Mouse (Mus musculus) forebrain, embryonic 15.5 days (tissue): ENCODE data around the gene Cdc42bpb. TPM values are rescaled to one million over a fixed set of nuclear protein-coding genes. Genes with fewer than 3 reads are reported as not detected.

Source experiments
- ATAC-seq: fragments of 200-750 bp; cut with Nextera tagmentation; replicated peaks from 2 replicates; pipeline ENCODE4 v1.8.0; 2017; ENCODE audit warnings: mild to moderate bottlenecking, moderate TSS enrichment, moderate library complexity
- H3K27ac ChIP-seq: fragments of 300-500 bp; sonication (generic); replicated peaks from 2 replicates; pipeline ENCODE4 v1.5.1; 2015; ENCODE audit warnings: mild to moderate bottlenecking, inconsistent platforms
- H3K27me3 ChIP-seq: fragments of 300-500 bp; sonication (generic); 2 replicates; pipeline ENCODE4 v1.6.1; 2015; ENCODE audit warnings: inconsistent platforms
- H3K36me3 ChIP-seq: fragments of 300-500 bp; sonication (generic); 2 replicates; pipeline ENCODE4 v1.6.1; 2015; ENCODE audit warnings: mild to moderate bottlenecking, inconsistent platforms
- H3K4me1 ChIP-seq: fragments of 300-500 bp; sonication (generic); 2 replicates; pipeline ENCODE4 v1.6.1; 2015; ENCODE audit warnings: inconsistent platforms
- H3K4me2 ChIP-seq: fragments of 300-500 bp; sonication (generic); replicated peaks from 2 replicates; pipeline ENCODE4 v1.6.1; 2015; ENCODE audit warnings: mild to moderate bottlenecking, inconsistent platforms
- H3K4me3 ChIP-seq: fragments of 300-500 bp; sonication (generic); 2 replicates; pipeline ENCODE4 v1.5.1; 2015; ENCODE audit warnings: mild to moderate bottlenecking, inconsistent platforms
- H3K9ac ChIP-seq: fragments of 300-500 bp; sonication (generic); replicated peaks from 2 replicates; pipeline ENCODE4 v1.6.1; 2015; ENCODE audit warnings: mild to moderate bottlenecking, inconsistent platforms
- H3K9me3 ChIP-seq: fragments of 300-500 bp; sonication (generic); 2 replicates; pipeline ENCODE4 v1.6.1; 2016; ENCODE audit warnings: inconsistent platforms
- WGBS: fragments of 180-500 bp; shearing (Covaris S2); methylation state at CpG from one replicate; pipeline ENCODE4 v1.1.7; 2015; ENCODE audit warnings: mixed read lengths; 5-methylcytosine and 5-hydroxymethylcytosine counted together
- polyA plus RNA-seq: library from polyadenylated mRNA; unstranded; fragments of >200 nt; fragmentation: Nextera tagmentation; extraction: Ambion mirVana; gene quantifications from 2 replicates; pipeline ENCODE4 v1.2.1, GENCODE M21; 2015

Cdc42bpb gene
- polyA plus RNA-seq, 1 experiment from 2014 or later: 35.5 TPM

- 4% methylated on average over 28 of the region's 28 CpGs for WGBS
- no peaks in the 10 kb centered on the region for H3K36me3 ChIP-seq
- no peak overlapping the region for H3K27ac ChIP-seq
- H3K4me3 ChIP-seq: peak overlapping the region; percentile 48
- peak overlapping the region; percentile 43 for H3K9ac ChIP-seq
- H3K4me2 ChIP-seq: peak overlapping the region; percentile 70
- H3K9me3 ChIP-seq: no peaks in the 10 kb centered on the region
- H3K27me3 ChIP-seq: peaks cover 82% of the 10 kb centered on the region
- ATAC-seq: peak; percentile 35; the same call in 1 of the 2 replicates
- H3K4me1 ChIP-seq: peaks cover 20% of the 10 kb centered on the region
Measured at GRCm38 (mm10) chr12:111274006-111274405, 103.5 kb downstream of the Cdc42bpb start.

- Histone ChIP-seq H3K9me3 (no peaks in the 10 kb centered on the region), H3K27me3 (peaks cover 79% of the 10 kb centered on the region), H3K4me2 (no peak overlapping the region), H3K36me3 (no peaks in the 10 kb centered on the region), H3K4me1 (peaks cover 20% of the 10 kb centered on the region), H3K9ac (no peak overlapping the region), H3K27ac (no peak overlapping the region), H3K4me3 (no peak overlapping the region)
- ATAC-seq: no peak
- WGBS: 20% methylated on average over 12 of the region's 12 CpGs
Measured at GRCm38 (mm10) chr12:111272420-111272819, 105.1 kb downstream of the Cdc42bpb start.

GRCm38 (mm10) chr12:111271966-111272365 lies 105.6 kb downstream of the Cdc42bpb start:
- no peak for ATAC-seq
- no peak overlapping the region for H3K4me2 ChIP-seq
- peaks cover 20% of the 10 kb centered on the region for H3K4me1 ChIP-seq
- no peaks in the 10 kb centered on the region for H3K36me3 ChIP-seq
- H3K27ac ChIP-seq: no peak overlapping the region
- H3K9me3 ChIP-seq: no peaks in the 10 kb centered on the region
- WGBS: 23% methylated on average over 8 of the region's 8 CpGs
- H3K27me3 ChIP-seq: peaks cover 75% of the 10 kb centered on the region
- no peak overlapping the region for H3K9ac ChIP-seq
- no peak overlapping the region for H3K4me3 ChIP-seq

- no peaks in the 10 kb centered on the region for H3K36me3 ChIP-seq
- H3K9me3 ChIP-seq: no peaks in the 10 kb centered on the region
- WGBS: 8% methylated on average over 28 of the region's 28 CpGs
- peaks cover 20% of the 10 kb centered on the region for H3K4me1 ChIP-seq
- H3K4me2 ChIP-seq: no peak overlapping the region
- H3K27me3 ChIP-seq: peaks cover 69% of the 10 kb centered on the region
- no peak overlapping the region for H3K4me3 ChIP-seq
- no peak for ATAC-seq
- H3K27ac ChIP-seq: no peak overlapping the region
- H3K9ac ChIP-seq: no peak overlapping the region
Measured at GRCm38 (mm10) chr12:111271406-111271805, 106.1 kb downstream of the Cdc42bpb start.

GRCm38 (mm10) chr12:111270629-111271277 lies 106.8 kb downstream of the Cdc42bpb start, which contains the start of gene Amn:
Gene Amn, plus strand, starts transcription at chr12:111271095.
- Histone ChIP-seq H3K4me2 (no peak within 1 kb of the TSS), H3K27me3 (peaks cover 63% of the 10 kb centered on the region), H3K4me1 (peaks cover 20% of the 10 kb centered on the region), H3K9ac (no peak within 1 kb of the TSS), H3K4me3 (no peak within 1 kb of the TSS), H3K36me3 (no peaks in the 10 kb centered on the region), H3K27ac (no peak within 1 kb of the TSS), H3K9me3 (no peaks in the 10 kb centered on the region)
- ATAC-seq: no peak
- WGBS: 41% methylated on average over 25 of the region's 25 CpGs

GRCm38 (mm10) chr12:111267673-111268325 lies 109.7 kb downstream of the Cdc42bpb start:
- Histone ChIP-seq H3K27ac (no peak overlapping the region), H3K36me3 (peaks cover 8% of the 10 kb centered on the region; the same call in 1 of the 2 replicates), H3K4me1 (no peaks in the 10 kb centered on the region), H3K4me2 (no peak overlapping the region), H3K9ac (no peak overlapping the region), H3K4me3 (no peak overlapping the region), H3K27me3 (peaks cover 33% of the 10 kb centered on the region), H3K9me3 (no peaks in the 10 kb centered on the region)
- WGBS: 71% methylated on average over 4 of the region's 4 CpGs
- ATAC-seq: no peak

- no peak overlapping the region for H3K4me3 ChIP-seq
- no peak overlapping the region for H3K27ac ChIP-seq
- no peaks in the 10 kb centered on the region for H3K4me1 ChIP-seq
- H3K36me3 ChIP-seq: peaks cover 13% of the 10 kb centered on the region; the same call in 1 of the 2 replicates
- no peak overlapping the region for H3K4me2 ChIP-seq
- no peak overlapping the region for H3K9ac ChIP-seq
- ATAC-seq: no peak
- H3K9me3 ChIP-seq: no peaks in the 10 kb centered on the region
- peaks cover 21% of the 10 kb centered on the region for H3K27me3 ChIP-seq
- 52% methylated on average over 12 of the region's 12 CpGs for WGBS
Measured at GRCm38 (mm10) chr12:111266592-111266991, 110.9 kb downstream of the Cdc42bpb start.

GRCm38 (mm10) chr12:111265212-111265611 lies 112.3 kb downstream of the Cdc42bpb start:
- Histone ChIP-seq H3K4me3 (no peak overlapping the region), H3K9ac (no peak overlapping the region), H3K27ac (no peak overlapping the region), H3K27me3 (peaks cover 7% of the 10 kb centered on the region), H3K4me1 (no peaks in the 10 kb centered on the region), H3K36me3 (peaks cover 20% of the 10 kb centered on the region; the same call in 1 of the 2 replicates), H3K4me2 (no peak overlapping the region), H3K9me3 (no peaks in the 10 kb centered on the region)
- no peak for ATAC-seq
- 65% methylated on average over 5 of the region's 5 CpGs for WGBS

- H3K4me1 ChIP-seq: no peaks in the 10 kb centered on the region
- no peak overlapping the region for H3K4me3 ChIP-seq
- H3K36me3 ChIP-seq: peaks cover 20% of the 10 kb centered on the region; the same call in 1 of the 2 replicates
Measured at GRCm38 (mm10) chr12:111263650-111264049, 113.9 kb downstream of the Cdc42bpb start.

GRCm38 (mm10) chr12:111251227-111251626 lies 126.3 kb downstream of the Cdc42bpb start:
- ATAC-seq: no peak
- H3K27ac ChIP-seq: no peak overlapping the region
- H3K36me3 ChIP-seq: peaks cover 20% of the 10 kb centered on the region; the same call in 1 of the 2 replicates
- no peak overlapping the region for H3K9ac ChIP-seq
- H3K27me3 ChIP-seq: no peaks in the 10 kb centered on the region
- H3K9me3 ChIP-seq: no peaks in the 10 kb centered on the region
- H3K4me3 ChIP-seq: no peak overlapping the region
- no peak overlapping the region for H3K4me2 ChIP-seq
- H3K4me1 ChIP-seq: no peaks in the 10 kb centered on the region
- WGBS: 69% methylated on average over 9 of the region's 9 CpGs

More at GRCm38 (mm10) chr12:111263650-111264049, 113.9 kb downstream of the Cdc42bpb start:
- no peak overlapping the region for H3K4me2 ChIP-seq
- no peak overlapping the region for H3K9ac ChIP-seq
- ATAC-seq: no peak
- H3K27ac ChIP-seq: no peak overlapping the region
- H3K27me3 ChIP-seq: no peaks in the 10 kb centered on the region
- H3K9me3 ChIP-seq: no peaks in the 10 kb centered on the region
- 95% methylated on average over 16 of the region's 16 CpGs for WGBS

GRCm38 (mm10) chr12:111250116-111250515 lies 127.4 kb downstream of the Cdc42bpb start:
- Histone ChIP-seq H3K27me3 (no peaks in the 10 kb centered on the region), H3K36me3 (peaks cover 16% of the 10 kb centered on the region; the same call in 1 of the 2 replicates)
- 85% methylated on average over 8 of the region's 8 CpGs for WGBS

GRCm38 (mm10) chr12:111249095-111249494 lies 128.4 kb downstream of the Cdc42bpb start:
- Histone ChIP-seq H3K9me3 (no peaks in the 10 kb centered on the region), H3K27ac (no peak overlapping the region), H3K27me3 (no peaks in the 10 kb centered on the region), H3K4me2 (no peak overlapping the region), H3K36me3 (peaks cover 16% of the 10 kb centered on the region; the same call in 1 of the 2 replicates), H3K9ac (no peak overlapping the region), H3K4me1 (no peaks in the 10 kb centered on the region), H3K4me3 (no peak overlapping the region)
- no peak for ATAC-seq
- WGBS: 56% methylated on average over 3 of the region's 3 CpGs

More at GRCm38 (mm10) chr12:111250116-111250515, 127.4 kb downstream of the Cdc42bpb start:
- Histone ChIP-seq H3K4me1 (no peaks in the 10 kb centered on the region), H3K9ac (no peak overlapping the region), H3K4me3 (no peak overlapping the region), H3K9me3 (no peaks in the 10 kb centered on the region), H3K27ac (no peak overlapping the region), H3K4me2 (no peak overlapping the region)
- no peak for ATAC-seq
